Mouse (Mus musculus) ES-Bruce4 (cell line): ENCODE measurements around the gene Manbal.

ENCODE experiments used
- CTCF ChIP-seq: IDR thresholded peaks from one replicate; pipeline ENCODE4 v1.8.1; 2011; ENCODE audit warnings: low read depth, low read length
- EP300 ChIP-seq: IDR thresholded peaks from 2 replicates; pipeline ENCODE4 v1.6.1; 2011; ENCODE audit warnings: low read depth, low read length; ENCODE audit not compliant: insufficient read depth
- POLR2A ChIP-seq: IDR thresholded peaks from one replicate; pipeline ENCODE4 v1.8.1; 2011; ENCODE audit warnings: low read length; ENCODE audit not compliant: insufficient read depth

- TF ChIP-seq CTCF: no peak
- TF ChIP-seq POLR2A: no peak
- no peak for TF ChIP-seq EP300
Observed at GRCm38 (mm10) chr2:157419506-157419905, 52.1 kb downstream of the Manbal start.
